Mouse (Mus musculus): ENCODE data around the gene Arl8b. TPM values are rescaled to one million over a fixed set of nuclear protein-coding genes. Genes with fewer than 3 reads are reported as not detected.

Gene Arl8b
- 65.2 and 72.2 TPM in 2 replicates for polyA plus RNA-seq (2015; fragmentation: Nextera tagmentation; extraction: Ambion mirVana)

DNA sequence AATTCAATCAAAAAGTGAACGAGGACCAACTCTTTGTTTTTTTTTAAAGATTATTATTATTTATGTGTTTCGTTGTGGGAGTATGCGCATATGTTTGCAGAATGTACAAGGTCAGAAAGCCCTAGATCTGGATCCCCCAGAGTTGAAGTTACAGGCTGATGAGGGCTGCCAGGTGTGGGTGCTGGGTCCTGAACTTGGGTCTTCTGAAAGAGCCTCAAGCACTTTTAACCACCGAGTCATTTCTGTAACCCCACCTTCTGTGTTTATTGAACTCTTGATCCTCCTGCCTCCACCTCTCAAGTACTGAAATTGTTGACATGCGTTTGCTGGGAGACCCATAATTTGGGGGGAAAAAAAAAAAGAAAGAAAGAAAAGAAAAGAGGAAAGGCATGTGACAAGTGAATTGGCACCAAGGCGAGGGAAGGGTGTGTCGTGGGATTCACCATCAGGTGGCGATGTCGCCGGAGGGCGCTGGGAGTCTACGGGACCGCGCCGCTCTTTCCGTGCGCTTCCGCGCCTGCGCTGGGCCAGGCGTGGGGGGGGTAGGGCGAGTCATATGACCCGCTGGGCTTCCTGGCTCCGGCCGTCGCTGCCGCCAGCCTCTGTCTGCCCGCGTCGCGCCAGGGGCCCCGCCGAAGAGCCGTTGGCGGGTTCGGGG, at the start of gene Arl8b:
TSS of gene Arl8b (plus strand) at position 574 of the 658 bp plus-strand sequence.
- Histone ChIP-seq H3K9me3 (no peaks in the 10 kb centered on the region), H3K4me3 (peak within 1 kb of the TSS; percentile 100), H3K27ac (peak within 1 kb of the TSS; percentile 77), H3K36me3 (no peaks in the 10 kb centered on the region), H3K27me3 (no peaks in the 10 kb centered on the region), H3K9ac (peak within 1 kb of the TSS; percentile 97), H3K4me1 (peaks cover 15% of the 10 kb centered on the region), H3K4me2 (replicated peaks) (peak within 1 kb of the TSS; percentile 74)
- ATAC-seq (ENCODE audit: low FRiP score, low read depth), result peak; percentile 94
- WGBS, result 12% methylated on average over 31 of the region's 36 CpGs

DNA sequence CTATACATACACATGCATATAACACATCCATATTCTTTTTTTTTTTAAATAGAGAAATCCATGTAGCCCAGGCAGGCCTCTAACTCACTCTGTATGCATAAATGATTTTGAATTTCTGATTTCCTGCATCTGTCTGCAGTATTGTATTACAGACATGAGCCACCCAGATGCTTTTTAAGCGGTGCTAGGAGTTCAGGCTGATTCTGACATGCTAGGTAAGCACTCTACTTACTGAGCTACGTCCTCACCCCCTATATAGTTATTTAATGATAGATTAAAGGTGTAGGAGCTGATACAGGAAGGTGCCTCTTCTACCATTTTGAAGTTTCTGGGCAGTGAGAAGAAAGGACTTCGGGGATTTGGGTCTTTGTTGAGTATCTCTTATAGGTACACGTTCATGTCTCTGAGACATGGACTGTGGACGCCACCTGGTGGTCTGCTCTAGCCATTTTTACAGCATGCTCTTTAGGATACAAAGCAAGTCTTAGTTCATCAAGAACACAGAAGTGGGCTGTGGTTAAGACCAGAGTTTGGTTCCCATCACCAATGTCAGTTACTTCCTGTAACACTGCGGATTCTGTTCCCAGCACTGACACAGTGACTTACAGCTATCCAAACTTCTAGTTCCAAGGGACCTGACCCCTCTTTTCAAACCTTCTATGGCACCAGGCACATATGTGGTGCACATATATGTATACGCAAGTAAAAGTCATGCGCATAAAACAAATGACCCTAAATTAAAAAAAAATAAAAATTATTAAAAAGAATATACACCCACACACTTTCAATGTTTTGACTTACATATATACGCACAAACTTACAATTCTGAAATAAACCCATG, 46.8 kb upstream of the Arl8b start:
- Histone ChIP-seq H3K4me2 (replicated peaks) (no peak overlapping the region), H3K9me3 (no peaks in the 10 kb centered on the region), H3K27ac (no peak overlapping the region), H3K27me3 (no peaks in the 10 kb centered on the region), H3K4me1 (peaks cover 13% of the 10 kb centered on the region), H3K9ac (no peak overlapping the region), H3K36me3 (no peaks in the 10 kb centered on the region), H3K4me3 (no peak overlapping the region)
- WGBS, result 47% methylated on average over 9 of the region's 9 CpGs
- ATAC-seq (ENCODE audit: low FRiP score, low read depth), result peak; percentile 62; the same call in 1 of the 2 replicates

DNA sequence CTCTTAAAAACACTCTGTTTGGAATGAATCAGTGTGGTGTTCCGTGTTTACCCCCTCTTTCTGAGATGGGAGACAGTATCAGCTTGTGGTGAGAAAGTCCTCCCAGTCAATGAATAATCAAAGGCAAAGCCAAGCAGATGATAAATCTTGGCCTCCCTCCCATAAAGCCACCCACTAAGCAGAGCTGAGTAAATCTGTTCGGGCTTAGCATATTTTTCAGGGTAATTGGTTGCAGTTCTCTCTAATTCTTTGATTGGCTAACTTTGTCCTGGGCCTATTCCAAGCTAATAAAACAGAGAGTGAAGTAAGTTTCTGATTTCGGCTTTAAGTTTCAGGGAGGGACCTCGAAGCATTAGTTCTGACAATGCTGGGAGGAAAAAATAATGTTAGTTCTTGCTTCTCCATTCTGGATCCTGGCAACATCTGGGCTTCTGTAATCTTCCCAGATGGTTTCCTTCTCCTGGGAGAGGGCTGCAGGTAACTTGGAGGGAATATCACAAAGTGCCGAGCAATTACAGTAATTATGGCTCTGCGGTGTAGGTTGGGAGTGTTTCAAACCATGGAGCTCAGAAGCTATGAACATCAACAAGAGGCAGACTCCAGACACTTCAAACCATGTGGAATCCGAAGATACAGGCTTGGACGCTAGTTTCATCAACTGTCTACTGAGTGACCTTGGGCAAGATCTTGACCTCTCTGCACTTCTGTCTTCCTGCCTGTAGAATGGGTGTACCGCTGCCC, 44.3 kb upstream of the Arl8b start:
- 39% methylated on average over 9 of the region's 9 CpGs for WGBS
- no peak overlapping the region for H3K4me2 ChIP-seq (replicated peaks)
- H3K36me3 ChIP-seq, result no peaks in the 10 kb centered on the region
- no peaks in the 10 kb centered on the region for H3K9me3 ChIP-seq
- no peaks in the 10 kb centered on the region for H3K27me3 ChIP-seq
- H3K4me1 ChIP-seq, result peaks cover 13% of the 10 kb centered on the region
- peak; percentile 62; the same call in 1 of the 2 replicates for ATAC-seq (ENCODE audit: low FRiP score, low read depth)
- H3K4me3 ChIP-seq, result no peak overlapping the region
- no peak overlapping the region for H3K9ac ChIP-seq
- H3K27ac ChIP-seq, result 0 out of 2 replicates have a peak overlapping the region, but pooled peaks have one; percentile 15

DNA sequence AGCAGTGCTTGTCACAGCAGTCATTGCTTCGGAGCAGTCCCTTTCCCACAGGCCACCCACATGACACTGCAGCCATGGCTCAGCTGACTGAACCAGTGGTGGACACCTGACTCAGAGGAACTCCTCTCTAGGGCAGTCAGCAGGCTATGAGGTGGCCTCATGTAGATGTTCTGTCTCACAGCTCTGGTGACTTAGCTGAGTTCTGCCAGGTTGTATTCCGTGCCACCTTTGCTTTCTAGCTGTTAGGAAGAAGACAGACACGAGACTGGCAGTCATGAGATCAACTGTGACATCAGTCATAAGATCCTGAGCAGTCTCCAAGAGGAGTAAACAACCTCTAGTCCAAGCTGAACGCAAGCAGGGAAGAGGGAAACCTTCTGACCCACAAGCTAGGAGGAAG, 42.3 kb upstream of the Arl8b start:
- Histone ChIP-seq H3K4me1 (peaks cover 13% of the 10 kb centered on the region), H3K36me3 (no peaks in the 10 kb centered on the region), H3K4me2 (replicated peaks) (no peak overlapping the region), H3K27me3 (no peaks in the 10 kb centered on the region), H3K27ac (no peak overlapping the region), H3K9me3 (no peaks in the 10 kb centered on the region), H3K4me3 (no peak overlapping the region), H3K9ac (no peak overlapping the region)
- 81% methylated on average over 4 of the region's 4 CpGs for WGBS
- ATAC-seq (ENCODE audit: low FRiP score, low read depth), result no peak

DNA sequence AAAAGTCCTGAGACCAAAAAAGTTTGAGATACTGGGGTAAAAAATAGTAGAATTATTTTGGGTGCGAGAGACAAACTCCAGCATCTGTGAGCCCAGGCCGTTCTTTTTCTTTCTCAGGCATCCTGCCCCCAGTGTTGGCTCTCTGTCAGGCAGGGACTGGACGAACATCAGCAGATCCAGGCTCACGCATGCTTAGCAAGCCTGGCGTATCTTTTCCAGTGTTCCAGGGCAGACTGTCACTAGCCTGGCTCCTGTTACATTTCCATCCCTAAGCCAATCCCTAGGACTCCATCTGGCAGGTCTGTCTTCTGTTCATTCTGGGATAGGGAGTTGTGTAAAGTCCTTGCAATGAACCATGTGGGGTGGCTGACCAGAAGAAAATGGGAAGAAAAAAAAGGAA, 39.2 kb upstream of the Arl8b start:
- Histone ChIP-seq H3K9me3 (no peaks in the 10 kb centered on the region), H3K4me3 (no peak overlapping the region), H3K27me3 (no peaks in the 10 kb centered on the region), H3K27ac (no peak overlapping the region), H3K4me1 (peaks cover 5% of the 10 kb centered on the region), H3K4me2 (replicated peaks) (no peak overlapping the region), H3K9ac (no peak overlapping the region), H3K36me3 (no peaks in the 10 kb centered on the region)
- no peak for ATAC-seq (ENCODE audit: low FRiP score, low read depth)
- WGBS, result 85% methylated on average over 5 of the region's 5 CpGs

DNA sequence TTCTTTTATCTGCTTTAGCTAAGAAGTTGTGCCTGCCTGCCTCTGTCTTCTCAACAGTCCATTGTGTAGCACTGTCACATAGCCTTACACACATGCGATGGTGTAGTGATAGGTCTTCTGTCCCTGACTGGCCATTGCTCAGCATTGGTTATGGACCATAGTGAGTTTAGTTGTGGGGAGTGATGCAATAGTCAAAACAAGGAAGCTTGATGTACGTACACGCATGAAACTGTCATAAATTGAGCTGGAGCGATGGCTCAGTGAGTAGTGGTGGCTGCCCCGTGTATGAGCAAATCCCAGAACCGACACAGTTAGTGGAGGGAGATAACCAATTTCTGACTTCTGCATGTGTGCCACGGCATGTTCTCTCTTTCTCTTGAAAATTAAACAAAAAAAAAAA, 31.6 kb upstream of the Arl8b start:
- Histone ChIP-seq H3K4me3 (no peak overlapping the region), H3K9me3 (no peaks in the 10 kb centered on the region), H3K4me1 (no peaks in the 10 kb centered on the region), H3K27me3 (no peaks in the 10 kb centered on the region), H3K9ac (no peak overlapping the region), H3K27ac (no peak overlapping the region), H3K4me2 (replicated peaks) (no peak overlapping the region), H3K36me3 (no peaks in the 10 kb centered on the region)
- WGBS, result 92% methylated on average over 7 of the region's 7 CpGs
- no peak for ATAC-seq (ENCODE audit: low FRiP score, low read depth)

DNA sequence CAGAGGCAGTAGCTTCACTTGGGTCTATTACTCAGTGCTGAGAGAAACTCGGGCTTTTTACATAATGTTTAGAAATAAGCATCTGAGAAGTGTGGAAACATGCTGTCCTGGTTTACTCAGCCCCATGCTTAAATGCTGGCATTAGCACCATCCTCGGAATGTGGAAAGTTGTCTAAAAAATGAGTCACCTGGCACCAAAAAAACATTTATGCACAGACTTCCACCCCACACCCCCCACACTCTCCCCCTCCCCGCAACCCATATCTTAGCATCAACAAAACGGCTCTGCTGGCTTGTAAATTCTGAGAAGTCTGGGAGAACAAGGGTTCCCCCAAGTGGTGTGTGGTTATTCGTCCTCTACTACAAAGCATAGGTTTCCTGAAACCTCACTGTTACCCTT, 30.5 kb upstream of the Arl8b start:
- Histone ChIP-seq H3K27ac (no peak overlapping the region), H3K4me2 (replicated peaks) (no peak overlapping the region), H3K9ac (no peak overlapping the region), H3K36me3 (no peaks in the 10 kb centered on the region), H3K4me1 (no peaks in the 10 kb centered on the region), H3K27me3 (no peaks in the 10 kb centered on the region), H3K9me3 (no peaks in the 10 kb centered on the region), H3K4me3 (no peak overlapping the region)
- WGBS, result 49% methylated on average over 5 of the region's 5 CpGs
- ATAC-seq (ENCODE audit: low FRiP score, low read depth), result no peak

DNA sequence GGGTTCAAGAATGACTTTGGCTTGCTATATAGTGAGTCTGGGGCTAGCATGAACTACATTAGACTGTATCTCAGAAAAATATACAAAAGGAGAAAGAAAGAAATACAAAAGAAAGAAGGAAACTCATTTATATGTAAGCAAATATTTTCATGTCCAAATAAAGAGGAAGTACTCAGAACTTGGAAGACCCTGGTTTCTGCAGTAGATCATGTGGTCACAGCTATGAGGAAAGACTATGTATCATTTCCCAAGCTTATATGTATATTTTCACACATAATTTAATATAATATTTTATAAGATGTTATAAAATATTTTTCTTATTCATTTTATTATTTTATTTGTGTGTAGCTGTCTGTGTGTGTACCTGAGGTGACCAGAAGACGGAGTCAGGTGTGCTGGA, 29.4 kb upstream of the Arl8b start:
- Histone ChIP-seq H3K27me3 (no peaks in the 10 kb centered on the region), H3K9me3 (no peaks in the 10 kb centered on the region), H3K9ac (no peak overlapping the region), H3K4me3 (no peak overlapping the region), H3K36me3 (no peaks in the 10 kb centered on the region), H3K4me1 (no peaks in the 10 kb centered on the region), H3K27ac (no peak overlapping the region), H3K4me2 (replicated peaks) (no peak overlapping the region)
- ATAC-seq (ENCODE audit: low FRiP score, low read depth), result no peak
- WGBS, result 86% methylated on average over 1 of the region's 1 CpGs

DNA sequence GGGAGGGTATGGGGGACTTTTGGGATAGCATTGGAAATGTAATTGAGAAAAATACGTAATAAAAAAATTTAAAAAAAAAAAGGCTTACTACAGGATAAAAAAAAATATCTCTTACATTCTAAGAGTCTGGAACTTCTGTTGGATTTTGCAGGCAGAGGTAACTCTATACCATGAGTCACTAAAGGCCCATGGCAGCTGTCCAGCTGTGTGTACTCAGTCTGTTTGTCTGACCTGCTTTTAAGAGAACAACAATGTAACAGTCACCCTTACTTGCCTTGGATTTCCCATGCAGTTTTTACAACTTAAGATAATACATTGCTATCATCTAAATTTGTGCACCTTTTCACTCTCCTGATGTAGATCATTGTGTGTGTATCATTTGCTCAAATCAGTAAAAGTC, 28.5 kb upstream of the Arl8b start:
- WGBS, result 48% methylated on average over 1 of the region's 1 CpGs
- no peak for ATAC-seq (ENCODE audit: low FRiP score, low read depth)
- no peaks in the 10 kb centered on the region for H3K27me3 ChIP-seq

DNA sequence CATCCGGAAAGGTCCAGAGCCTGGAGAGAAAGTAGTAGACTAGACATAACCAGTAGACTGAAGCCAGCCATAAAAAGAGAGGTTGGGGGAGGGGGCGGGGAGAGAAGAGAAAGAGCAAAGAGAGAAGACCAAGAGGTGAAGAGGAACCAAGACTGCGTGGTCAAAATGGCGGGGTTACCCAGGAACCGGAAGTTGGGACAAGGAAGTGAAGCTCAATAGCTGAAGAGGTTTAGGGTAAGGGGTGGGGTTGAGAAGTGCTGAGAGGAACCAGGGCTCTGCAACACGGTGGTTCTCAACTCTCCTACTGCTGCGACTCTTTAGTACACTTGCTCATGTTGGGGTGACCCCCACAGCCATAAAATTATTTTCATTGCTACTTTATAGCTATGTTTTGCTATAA, 27.0 kb upstream of the Arl8b start:
- no peak for ATAC-seq (ENCODE audit: low FRiP score, low read depth)
- H3K9ac ChIP-seq, result no peak overlapping the region
- H3K4me1 ChIP-seq, result no peaks in the 10 kb centered on the region
- no peaks in the 10 kb centered on the region for H3K36me3 ChIP-seq
- no peak overlapping the region for H3K4me3 ChIP-seq
- H3K9me3 ChIP-seq, result no peaks in the 10 kb centered on the region
- H3K27me3 ChIP-seq, result no peaks in the 10 kb centered on the region
- H3K27ac ChIP-seq, result no peak overlapping the region
- 90% methylated on average over 7 of the region's 7 CpGs for WGBS
- H3K4me2 ChIP-seq (replicated peaks), result no peak overlapping the region

More for the DNA sequence above, 28.5 kb upstream of the Arl8b start:
- H3K4me2 ChIP-seq (replicated peaks), result no peak overlapping the region
- H3K9ac ChIP-seq, result no peak overlapping the region
- no peaks in the 10 kb centered on the region for H3K36me3 ChIP-seq
- H3K27ac ChIP-seq, result no peak overlapping the region
- H3K4me1 ChIP-seq, result no peaks in the 10 kb centered on the region
- H3K9me3 ChIP-seq, result no peaks in the 10 kb centered on the region
- no peak overlapping the region for H3K4me3 ChIP-seq

DNA sequence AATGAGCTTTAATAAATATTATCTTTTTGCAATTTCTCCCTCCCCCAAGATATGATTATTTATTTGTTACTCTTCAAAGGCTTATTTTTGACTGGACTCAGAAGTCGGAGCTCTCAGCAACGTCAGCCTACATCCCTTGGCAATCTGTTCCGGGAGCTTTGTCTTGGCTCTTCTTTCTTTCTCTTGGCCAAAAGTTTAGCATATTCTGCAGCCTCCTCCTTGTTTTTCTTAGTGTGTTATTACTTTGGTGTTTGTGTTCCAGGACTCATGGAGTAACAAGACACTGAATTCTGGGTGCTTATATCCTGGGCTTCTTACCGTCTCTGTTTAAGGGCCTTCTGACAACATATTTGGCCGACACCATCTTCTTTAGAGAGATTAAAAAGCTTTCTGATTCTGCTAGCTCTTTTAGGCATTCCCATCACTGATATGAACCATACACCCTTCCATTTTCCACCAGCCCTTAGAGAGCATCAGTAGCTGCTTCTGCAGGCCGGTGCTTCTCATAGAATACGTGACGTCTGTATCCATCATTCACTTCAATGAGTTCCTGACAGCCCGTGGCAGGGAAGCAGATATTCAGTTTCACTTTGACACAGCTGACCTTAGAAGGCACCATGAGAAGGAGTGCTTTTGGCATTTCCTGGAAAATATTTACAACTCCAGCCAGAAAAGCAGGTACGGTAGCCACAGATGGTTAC, 23.8 kb upstream of the Arl8b start:
- Histone ChIP-seq H3K9ac (no peak overlapping the region), H3K4me3 (no peak overlapping the region), H3K36me3 (no peaks in the 10 kb centered on the region), H3K27me3 (no peaks in the 10 kb centered on the region), H3K4me2 (replicated peaks) (no peak overlapping the region), H3K9me3 (no peaks in the 10 kb centered on the region), H3K27ac (no peak overlapping the region), H3K4me1 (no peaks in the 10 kb centered on the region)
- ATAC-seq (ENCODE audit: low FRiP score, low read depth), result no peak
- WGBS, result 71% methylated on average over 10 of the region's 10 CpGs

DNA sequence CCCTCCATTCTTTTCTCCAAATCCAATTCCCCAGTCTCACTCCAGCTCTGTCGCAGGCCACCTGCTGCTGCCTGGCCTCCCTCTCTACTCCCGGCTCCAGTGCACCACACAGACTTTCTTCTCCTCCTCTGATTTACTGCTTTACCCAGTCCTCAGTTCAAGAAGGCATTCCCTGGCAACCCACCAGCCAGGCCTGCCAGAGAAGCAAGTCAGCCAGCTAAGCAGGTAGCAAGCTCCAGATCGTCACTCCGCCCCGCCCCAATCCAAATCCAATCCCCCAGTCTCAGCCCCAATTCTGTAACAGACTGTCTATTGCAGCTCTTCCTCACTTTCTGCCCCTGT, 23.2 kb upstream of the Arl8b start:
- Histone ChIP-seq H3K36me3 (no peaks in the 10 kb centered on the region), H3K27me3 (no peaks in the 10 kb centered on the region), H3K4me3 (no peak overlapping the region), H3K9me3 (no peaks in the 10 kb centered on the region), H3K27ac (no peak overlapping the region), H3K4me2 (replicated peaks) (no peak overlapping the region), H3K4me1 (no peaks in the 10 kb centered on the region), H3K9ac (no peak overlapping the region)
- 69% methylated on average over 5 of the region's 5 CpGs for WGBS
- ATAC-seq (ENCODE audit: low FRiP score, low read depth), result no peak

All from limb, embryonic 13.5 days (tissue).